ENCODE assay signal across 21 mouse cellular contexts in genomic region chr1:62333016-62333415, GRCm38 (mm10).
"Had no signal": no experiment of that assay in that cellular context is flagged by ENCODE, and none has a peak within 500 bp of the region (broad histone marks: within the 10 kb centered on the region; RNA-seq: fewer than 3 reads in every experiment).

No protein-coding gene starts in this region.

- ATAC-seq: intestine, postnatal 0 days had no signal

- H3K4me1 ChIP-seq: liver, embryonic 13.5 days; megakaryocyte, embryonic 14.5 days; midbrain, embryonic 10.5 days had no signal

- H3K27me3 ChIP-seq: liver, embryonic 13.5 days; lung, embryonic 15.5 days; megakaryocyte, embryonic 14.5 days; neural tube, embryonic 13.5 days had no signal

- DNase-seq: kidney, adult 2 months; kidney, postnatal 25 days; layer of hippocampus, postnatal 36 days; liver, embryonic 13.5 days; lung, postnatal 10 days; lung, postnatal 36 days; right cerebral cortex, adult 18-20 months; right cerebral cortex, postnatal 14 days; right cerebral cortex, postnatal 4 days; thymus, adult 2 months; thymus, postnatal 14 days; thymus, postnatal 4 days had no signal

- H3K4me2 ChIP-seq: liver, embryonic 13.5 days; lung, embryonic 15.5 days; neural tube, embryonic 13.5 days had no signal

- H3K4me3 ChIP-seq: left cerebral cortex, adult 2 months; liver, embryonic 13.5 days; lung, embryonic 15.5 days; megakaryocyte, embryonic 14.5 days; midbrain, embryonic 10.5 days; myocyte; neural tube, embryonic 13.5 days had no signal

- H3K9me3 ChIP-seq: liver, embryonic 13.5 days; lung, embryonic 15.5 days; megakaryocyte, embryonic 14.5 days; midbrain, embryonic 10.5 days; neural tube, embryonic 13.5 days had no signal

- H3K27ac ChIP-seq: kidney, postnatal 0 days; left cerebral cortex, adult 2 months; liver, embryonic 13.5 days; lung, embryonic 15.5 days; midbrain, embryonic 10.5 days; neural tube, embryonic 13.5 days; stomach, postnatal 0 days had no signal

- H3K9ac ChIP-seq: liver, embryonic 13.5 days; lung, embryonic 15.5 days; neural tube, embryonic 13.5 days had no signal

- H3K36me3 ChIP-seq: liver, embryonic 13.5 days; lung, embryonic 15.5 days; midbrain, embryonic 10.5 days; neural tube, embryonic 13.5 days had no signal
